Mouse (Mus musculus) neural tube, embryonic 12.5 days (tissue): ENCODE data around the gene Tmem171. TPM values are rescaled to one million over a fixed set of nuclear protein-coding genes. Genes with fewer than 3 reads are reported as not detected.

Experiments
- ATAC-seq: fragments of 200-750 bp; cut with Nextera tagmentation; 2 replicates; pipeline ENCODE4 v1.8.0; 2017; ENCODE audit warnings: low read depth, mild to moderate bottlenecking, moderate TSS enrichment, moderate library complexity; ENCODE audit not compliant: low FRiP score
- H3K27ac ChIP-seq: fragments of 300-500 bp; sonication (generic); 2 replicates; pipeline ENCODE4 v1.5.1; 2016
- H3K27me3 ChIP-seq: fragments of 300-500 bp; sonication (generic); replicated peaks from 2 replicates; pipeline ENCODE4 v1.6.1; 2016; ENCODE audit warnings: mild to moderate bottlenecking
- H3K36me3 ChIP-seq: fragments of 300-500 bp; sonication (generic); 2 replicates; pipeline ENCODE4 v1.6.1; 2016; ENCODE audit warnings: mild to moderate bottlenecking
- H3K4me1 ChIP-seq: fragments of 300-500 bp; sonication (generic); 2 replicates; pipeline ENCODE4 v1.6.1; 2016
- H3K4me2 ChIP-seq: fragments of 300-500 bp; sonication (generic); replicated peaks from 2 replicates; pipeline ENCODE4 v1.6.1; 2016; ENCODE audit warnings: mild to moderate bottlenecking
- H3K4me3 ChIP-seq: fragments of 300-500 bp; sonication (generic); 2 replicates; pipeline ENCODE4 v1.5.1; 2016
- H3K9ac ChIP-seq: fragments of 300-500 bp; sonication (generic); 2 replicates; pipeline ENCODE4 v1.6.1; 2016; ENCODE audit warnings: mild to moderate bottlenecking
- H3K9me3 ChIP-seq: fragments of 300-500 bp; sonication (generic); 2 replicates; pipeline ENCODE4 v1.6.1; 2016; ENCODE audit warnings: mild to moderate bottlenecking
- WGBS: fragments of 180-500 bp; shearing (Covaris S2); methylation state at CpG from one replicate; pipeline ENCODE4 v1.1.7; 2016; 5-methylcytosine and 5-hydroxymethylcytosine counted together
- polyA plus RNA-seq: library from polyadenylated mRNA; unstranded; fragments of >200 nt; fragmentation: Nextera tagmentation; extraction: Ambion mirVana; gene quantifications from 2 replicates; pipeline ENCODE4 v1.2.1, GENCODE M21; 2016

Tmem171 gene
- polyA plus RNA-seq, 1 experiment from 2014 or later = not detected

DNA sequence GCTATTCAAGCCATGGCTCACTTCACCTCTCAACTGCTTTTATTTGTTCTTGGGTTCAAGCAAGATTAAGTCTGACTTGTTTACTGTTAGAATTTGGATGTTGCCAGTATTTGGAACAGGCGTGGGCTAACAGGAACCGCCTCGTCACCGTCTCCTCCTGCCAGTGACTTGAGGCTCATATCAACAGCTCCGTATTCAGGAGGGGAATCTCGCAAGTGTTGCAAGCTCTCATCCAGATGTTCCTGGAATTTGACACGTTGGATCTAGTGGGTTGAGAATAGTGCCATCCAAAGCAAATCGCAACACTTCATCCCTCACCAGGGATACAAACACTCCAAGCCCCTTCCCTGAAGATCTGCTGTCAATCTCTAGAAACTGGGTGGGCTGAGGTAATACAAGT, 15.6 kb upstream of the Tmem171 start:
- WGBS = 74% methylated on average over 8 of the region's 8 CpGs
- Histone ChIP-seq H3K27ac (no peak overlapping the region), H3K9me3 (no peaks in the 10 kb centered on the region), H3K4me3 (no peak overlapping the region), H3K27me3 (no peaks in the 10 kb centered on the region), H3K36me3 (0 out of 2 replicates have a peak, but pooled peaks cover 5% of the 10 kb centered on the region), H3K9ac (no peak overlapping the region), H3K4me2 (no peak overlapping the region), H3K4me1 (no peaks in the 10 kb centered on the region)
- no peak for ATAC-seq

DNA sequence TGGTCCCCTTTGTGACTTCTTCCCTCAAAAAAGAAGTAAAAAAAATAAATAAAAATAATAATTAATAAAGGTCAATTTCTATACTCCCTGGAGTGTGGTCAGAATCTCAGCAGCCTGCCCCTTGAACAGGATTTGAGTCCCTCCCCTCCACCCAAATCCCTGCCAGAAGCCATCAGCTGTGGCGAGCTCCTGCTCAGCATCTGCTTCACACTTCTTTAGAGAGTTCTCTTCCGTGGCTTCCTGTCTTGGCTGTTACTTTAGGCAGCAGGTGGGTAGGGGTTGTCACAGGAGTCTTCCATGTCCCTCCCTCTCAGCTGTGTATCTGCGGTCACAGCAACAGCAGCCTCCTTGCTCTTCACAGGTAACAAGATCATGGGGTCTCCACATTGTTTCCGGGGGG, 10.9 kb upstream of the Tmem171 start:
- ATAC-seq = no peak
- no peaks in the 10 kb centered on the region for H3K9me3 ChIP-seq
- 84% methylated on average over 4 of the region's 4 CpGs for WGBS
- H3K36me3 ChIP-seq = no peaks in the 10 kb centered on the region
- no peaks in the 10 kb centered on the region for H3K4me1 ChIP-seq
- H3K9ac ChIP-seq = no peak overlapping the region
- no peaks in the 10 kb centered on the region for H3K27me3 ChIP-seq
- H3K4me2 ChIP-seq = no peak overlapping the region
- H3K4me3 ChIP-seq = no peak overlapping the region
- H3K27ac ChIP-seq = no peak overlapping the region

DNA sequence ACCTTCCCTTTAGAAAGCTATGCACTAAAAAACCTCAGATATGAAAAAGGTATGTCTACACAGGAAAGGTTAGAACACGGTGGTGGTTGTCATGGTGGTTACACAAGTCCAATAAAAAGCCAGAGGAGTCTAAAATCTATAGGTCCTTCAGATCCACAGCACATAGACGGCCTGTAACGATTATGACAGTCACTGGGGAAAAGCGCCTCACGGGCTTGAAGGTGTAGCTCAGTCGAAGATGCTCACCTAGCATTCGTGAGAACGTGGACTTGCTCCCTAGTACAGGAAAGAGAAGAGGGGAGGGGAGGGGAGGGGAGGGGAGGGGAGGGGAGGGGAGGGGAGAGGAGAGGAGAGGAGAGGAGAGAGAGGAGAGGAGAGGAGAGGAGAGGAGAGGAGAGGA, 9.2 kb upstream of the Tmem171 start:
- H3K9ac ChIP-seq = no peak overlapping the region
- H3K4me1 ChIP-seq = no peaks in the 10 kb centered on the region
- no peak overlapping the region for H3K4me2 ChIP-seq
- H3K4me3 ChIP-seq = no peak overlapping the region
- no peaks in the 10 kb centered on the region for H3K36me3 ChIP-seq
- H3K27ac ChIP-seq = no peak overlapping the region
- no peak for ATAC-seq
- H3K27me3 ChIP-seq = no peaks in the 10 kb centered on the region
- H3K9me3 ChIP-seq = no peaks in the 10 kb centered on the region
- 78% methylated on average over 8 of the region's 8 CpGs for WGBS

DNA sequence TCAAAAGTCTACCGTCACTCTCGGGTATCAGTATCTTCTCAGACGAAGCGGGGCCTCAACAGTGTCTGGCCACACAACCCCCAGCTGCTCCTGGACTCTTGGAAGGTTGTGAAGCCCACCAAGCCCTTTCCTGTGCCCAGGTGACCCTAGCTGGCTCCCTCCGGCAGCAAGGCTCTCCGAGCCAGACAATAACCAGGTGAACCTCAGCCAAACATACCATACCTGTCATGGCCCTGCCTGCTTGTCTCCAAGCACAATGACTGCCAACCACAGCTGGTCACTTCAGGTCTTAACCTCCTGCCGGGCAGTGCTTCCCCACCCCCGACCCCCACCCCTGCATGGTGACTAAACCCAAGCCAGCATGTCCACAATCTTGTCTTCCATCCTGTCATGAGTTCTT, 7.7 kb upstream of the Tmem171 start:
- no peaks in the 10 kb centered on the region for H3K36me3 ChIP-seq
- no peak for ATAC-seq
- H3K4me1 ChIP-seq = no peaks in the 10 kb centered on the region
- no peaks in the 10 kb centered on the region for H3K27me3 ChIP-seq
- 92% methylated on average over 8 of the region's 8 CpGs for WGBS
- H3K4me2 ChIP-seq = no peak overlapping the region
- no peaks in the 10 kb centered on the region for H3K9me3 ChIP-seq
- H3K27ac ChIP-seq = no peak overlapping the region
- no peak overlapping the region for H3K9ac ChIP-seq
- H3K4me3 ChIP-seq = no peak overlapping the region

DNA sequence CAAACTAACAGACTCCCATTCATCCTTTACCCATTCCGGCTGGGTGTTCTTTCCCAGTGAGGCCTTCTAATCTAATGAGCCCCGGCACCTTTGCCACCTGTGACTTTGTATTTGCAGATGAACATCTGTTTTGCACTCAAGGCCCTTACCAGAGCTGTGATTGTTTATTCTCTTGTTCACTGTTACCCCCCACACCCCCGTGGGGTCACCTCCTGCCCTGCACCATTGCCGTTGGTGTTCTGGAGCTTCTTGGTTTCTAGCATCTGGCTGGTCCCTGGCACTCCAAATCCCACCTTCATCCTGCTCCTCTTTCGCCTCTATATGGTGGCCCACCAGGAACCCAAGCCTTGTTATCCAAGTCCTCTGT, 6.7 kb upstream of the Tmem171 start:
- no peak overlapping the region for H3K4me2 ChIP-seq
- no peak for ATAC-seq
- no peaks in the 10 kb centered on the region for H3K36me3 ChIP-seq
- H3K4me1 ChIP-seq = no peaks in the 10 kb centered on the region
- 87% methylated on average over 5 of the region's 5 CpGs for WGBS
- no peak overlapping the region for H3K9ac ChIP-seq
- no peaks in the 10 kb centered on the region for H3K9me3 ChIP-seq
- H3K4me3 ChIP-seq = no peak overlapping the region
- no peak overlapping the region for H3K27ac ChIP-seq
- no peaks in the 10 kb centered on the region for H3K27me3 ChIP-seq

DNA sequence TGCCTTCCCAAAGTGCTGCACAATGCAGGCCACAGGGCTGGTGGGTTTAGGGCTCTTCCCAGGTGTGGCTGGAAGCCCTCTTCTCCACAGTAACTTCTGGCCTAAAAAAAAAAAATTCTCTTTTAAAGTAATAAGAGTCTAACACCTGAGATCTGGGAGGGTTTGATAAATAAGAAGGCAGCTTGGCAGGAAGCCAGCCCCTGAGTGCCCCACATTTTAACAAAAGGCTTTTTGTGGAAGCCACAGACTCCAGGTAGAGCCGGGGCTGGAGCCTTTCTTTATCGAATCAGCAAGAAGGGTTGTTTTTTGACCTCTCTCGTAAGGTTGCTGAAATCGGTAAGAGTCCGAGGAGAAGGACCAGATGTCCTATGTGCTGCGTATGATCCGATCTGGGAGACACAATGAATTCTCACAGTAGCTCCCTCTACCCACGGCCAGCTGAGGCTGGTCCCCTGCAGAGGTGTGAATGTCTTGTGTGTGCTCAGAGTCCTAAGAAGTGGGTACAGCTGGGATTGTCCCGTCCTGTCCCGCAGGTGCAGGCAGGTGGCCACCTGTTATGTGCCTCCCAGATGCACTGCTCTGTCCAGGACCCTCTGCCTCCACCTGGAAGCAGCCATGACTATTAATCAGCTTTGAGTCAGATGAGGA, 6.2 kb upstream of the Tmem171 start:
- Histone ChIP-seq H3K27me3 (peaks cover 2% of the 10 kb centered on the region; the same call in 1 of the 2 replicates), H3K9ac (no peak overlapping the region), H3K9me3 (no peaks in the 10 kb centered on the region), H3K4me1 (no peaks in the 10 kb centered on the region), H3K36me3 (no peaks in the 10 kb centered on the region), H3K4me2 (no peak overlapping the region), H3K27ac (no peak overlapping the region), H3K4me3 (no peak overlapping the region)
- no peak for ATAC-seq
- 74% methylated on average over 10 of the region's 10 CpGs for WGBS

DNA sequence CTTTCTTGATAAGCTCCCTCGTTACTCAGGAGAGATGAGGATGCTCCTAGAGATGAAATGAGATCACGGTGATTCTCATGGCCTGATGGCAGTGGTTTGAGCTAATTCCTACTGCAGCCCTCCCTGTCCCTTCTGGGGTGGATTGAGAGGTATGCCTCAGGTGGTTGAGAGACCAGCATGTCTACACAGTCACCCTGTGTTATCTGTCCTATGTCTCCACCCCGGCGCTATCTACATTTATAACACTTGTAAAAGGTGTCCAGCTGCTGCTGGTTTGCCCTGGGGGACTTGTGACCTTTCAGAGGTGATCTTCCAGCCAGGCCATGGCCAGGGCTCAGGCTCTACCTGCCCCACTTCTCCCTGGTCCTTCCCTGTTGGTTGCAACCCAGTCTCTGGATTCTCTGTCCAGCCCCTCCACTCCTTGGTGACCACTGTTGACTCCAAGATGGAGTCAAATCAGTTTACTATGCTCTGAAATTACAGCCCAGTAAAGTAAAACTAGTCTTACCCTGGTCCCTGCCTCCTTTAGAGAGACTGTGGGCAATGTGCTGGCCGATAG, 5.4 kb upstream of the Tmem171 start:
- ATAC-seq = no peak
- Histone ChIP-seq H3K9ac (no peak overlapping the region), H3K27me3 (peaks cover 10% of the 10 kb centered on the region), H3K36me3 (no peaks in the 10 kb centered on the region), H3K4me1 (peaks cover 2% of the 10 kb centered on the region; the same call in 1 of the 2 replicates), H3K27ac (no peak overlapping the region), H3K4me2 (no peak overlapping the region), H3K9me3 (no peaks in the 10 kb centered on the region), H3K4me3 (no peak overlapping the region)
- WGBS = 80% methylated on average over 5 of the region's 5 CpGs

DNA sequence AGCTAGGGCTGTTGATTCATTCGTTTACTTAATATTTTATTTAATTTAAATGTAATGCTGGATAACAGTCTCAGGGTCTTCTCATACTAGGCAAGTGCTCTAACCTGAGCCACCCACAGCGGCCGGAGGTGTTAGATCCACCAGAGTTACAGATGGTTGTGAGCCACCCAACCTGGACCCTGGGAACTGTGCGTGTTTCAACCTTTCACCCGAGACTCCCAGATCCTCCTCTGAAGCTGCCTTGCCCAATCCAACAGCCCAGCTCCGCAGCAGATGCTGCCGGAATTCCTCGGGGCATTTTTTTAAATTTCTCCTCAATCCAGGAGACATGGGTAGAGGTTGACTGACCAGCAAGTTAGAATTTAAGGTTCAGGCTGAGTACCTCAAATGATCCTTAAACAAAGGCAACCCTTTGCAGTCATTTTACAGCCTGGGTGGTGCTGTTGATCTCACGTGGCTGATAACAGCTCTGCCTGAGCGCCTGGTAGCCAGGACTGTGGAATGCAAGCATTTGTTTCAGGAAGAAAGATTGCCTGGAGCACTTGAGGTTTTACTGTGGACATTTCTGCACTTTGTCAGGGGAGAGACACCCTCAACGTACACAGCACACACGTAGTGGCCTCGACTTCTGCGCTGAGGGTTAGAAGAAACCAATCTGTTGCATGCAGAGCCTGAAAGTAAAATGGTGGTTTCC, 4.6 kb upstream of the Tmem171 start:
- H3K27ac ChIP-seq = no peak overlapping the region
- no peaks in the 10 kb centered on the region for H3K9me3 ChIP-seq
- no peak overlapping the region for H3K4me3 ChIP-seq
- H3K9ac ChIP-seq = no peak overlapping the region
- no peak for ATAC-seq
- peaks cover 7% of the 10 kb centered on the region; the same call in 1 of the 2 replicates for H3K4me1 ChIP-seq
- WGBS = 59% methylated on average over 14 of the region's 14 CpGs
- H3K27me3 ChIP-seq = peaks cover 18% of the 10 kb centered on the region
- no peaks in the 10 kb centered on the region for H3K36me3 ChIP-seq
- H3K4me2 ChIP-seq = no peak overlapping the region

DNA sequence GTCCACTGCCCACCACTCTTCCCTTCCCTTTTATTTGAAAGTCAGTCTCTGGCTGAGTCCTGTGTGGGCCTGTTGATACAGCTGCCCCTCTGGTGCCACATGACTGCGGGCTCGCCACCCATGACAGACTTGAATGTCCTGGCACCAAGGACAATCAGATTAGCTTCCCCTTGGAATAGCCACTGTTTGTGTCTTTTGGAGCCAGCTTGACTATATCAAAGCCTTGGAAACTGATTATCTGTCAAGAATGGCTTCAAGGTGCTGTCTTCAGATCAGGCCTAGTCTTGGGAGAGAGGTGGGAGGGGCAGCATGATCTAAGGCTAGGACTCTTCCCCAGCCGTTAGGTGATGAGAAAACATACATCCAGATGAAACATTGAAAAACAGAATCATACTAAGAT, 2.1 kb upstream of the Tmem171 start:
- no peaks in the 10 kb centered on the region for H3K36me3 ChIP-seq
- no peak overlapping the region for H3K4me3 ChIP-seq
- H3K9ac ChIP-seq = no peak overlapping the region
- H3K27ac ChIP-seq = no peak overlapping the region
- peaks cover 7% of the 10 kb centered on the region; the same call in 1 of the 2 replicates for H3K4me1 ChIP-seq
- no peak for ATAC-seq
- 91% methylated on average over 3 of the region's 3 CpGs for WGBS
- H3K9me3 ChIP-seq = no peaks in the 10 kb centered on the region
- no peak overlapping the region for H3K4me2 ChIP-seq
- peaks cover 23% of the 10 kb centered on the region for H3K27me3 ChIP-seq

DNA sequence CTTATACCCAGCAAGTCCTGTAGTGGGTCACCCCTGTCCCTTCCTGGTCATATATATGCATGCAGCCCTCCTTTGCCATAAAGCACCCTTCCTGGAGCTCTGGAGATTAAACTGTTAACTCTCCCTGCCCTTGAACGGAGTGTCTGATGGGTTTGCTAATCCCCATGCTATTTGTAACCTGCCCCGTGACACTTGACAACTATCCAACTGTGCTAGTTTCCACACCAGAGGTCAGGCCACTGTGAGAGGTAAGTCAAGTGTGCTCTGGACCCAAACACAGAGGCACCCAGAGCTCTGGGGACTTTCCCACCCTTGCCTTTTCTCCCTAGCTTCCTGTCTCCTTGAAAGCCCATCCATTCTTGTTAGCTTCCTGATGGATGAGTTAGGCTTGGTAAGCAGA, 912 bp upstream of the Tmem171 start:
- H3K4me3 ChIP-seq = no peak overlapping the region
- no peak overlapping the region for H3K27ac ChIP-seq
- H3K36me3 ChIP-seq = no peaks in the 10 kb centered on the region
- no peak for ATAC-seq
- no peaks in the 10 kb centered on the region for H3K9me3 ChIP-seq
- WGBS = 47% methylated on average over 2 of the region's 2 CpGs
- no peak overlapping the region for H3K4me2 ChIP-seq
- H3K9ac ChIP-seq = no peak overlapping the region
- peaks cover 23% of the 10 kb centered on the region for H3K27me3 ChIP-seq
- peaks cover 7% of the 10 kb centered on the region; the same call in 1 of the 2 replicates for H3K4me1 ChIP-seq

DNA sequence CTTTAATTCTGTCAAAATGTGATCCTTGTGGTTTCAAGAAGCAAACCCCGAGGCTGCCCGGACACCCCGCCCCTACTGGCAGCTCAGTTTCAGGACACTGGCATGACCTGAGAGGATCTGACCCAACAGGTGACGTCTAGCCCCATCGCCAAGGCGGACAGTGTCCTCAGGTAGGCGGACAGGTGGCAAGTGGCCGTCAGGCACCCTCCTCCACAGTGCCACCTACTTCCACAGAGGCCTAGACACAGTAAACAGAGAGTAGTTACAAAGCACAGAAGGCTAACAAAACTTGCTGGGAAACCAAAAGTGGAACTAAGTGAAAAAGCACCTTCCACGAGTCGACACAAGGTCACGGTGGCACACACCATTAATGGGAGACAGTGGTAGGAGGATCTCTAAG, 1.3 kb downstream of the Tmem171 start:
- Histone ChIP-seq H3K4me2 (no peak overlapping the region), H3K9ac (no peak overlapping the region), H3K27me3 (peaks cover 23% of the 10 kb centered on the region), H3K36me3 (no peaks in the 10 kb centered on the region), H3K4me1 (peaks cover 7% of the 10 kb centered on the region; the same call in 1 of the 2 replicates), H3K9me3 (no peaks in the 10 kb centered on the region), H3K4me3 (no peak overlapping the region), H3K27ac (no peak overlapping the region)
- 93% methylated on average over 11 of the region's 11 CpGs for WGBS
- ATAC-seq = no peak

DNA sequence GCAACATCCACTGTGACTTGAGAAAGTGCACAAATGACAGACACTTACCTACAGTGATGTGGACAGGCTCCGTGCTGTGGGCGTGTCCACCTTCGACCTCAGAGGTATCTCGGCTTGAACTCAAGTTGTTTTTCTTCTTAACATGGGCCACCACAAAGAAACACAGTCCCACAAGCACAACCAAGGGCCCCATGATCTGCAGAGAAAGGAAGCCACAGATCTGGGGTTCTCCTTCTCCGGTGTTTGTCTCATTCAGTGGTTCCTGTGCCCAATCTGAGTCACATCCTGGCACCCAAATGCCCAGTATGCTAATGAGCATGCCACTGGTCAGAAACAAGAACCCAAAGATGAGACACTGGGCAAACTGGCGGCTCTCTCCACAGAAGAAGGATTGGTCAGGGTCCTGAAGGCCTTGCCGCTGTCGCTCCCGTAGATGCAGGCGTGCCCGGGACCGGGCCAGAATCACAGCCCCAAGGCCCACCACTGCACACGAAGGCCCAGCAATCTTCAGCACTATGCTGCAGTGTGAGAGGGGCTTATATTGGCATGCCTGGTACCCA, 2.6 kb downstream of the Tmem171 start:
- ATAC-seq = no peak
- no peak overlapping the region for H3K4me2 ChIP-seq
- no peak overlapping the region for H3K4me3 ChIP-seq
- H3K27me3 ChIP-seq = peaks cover 23% of the 10 kb centered on the region
- no peaks in the 10 kb centered on the region for H3K36me3 ChIP-seq
- H3K4me1 ChIP-seq = peaks cover 12% of the 10 kb centered on the region; the same call in 1 of the 2 replicates
- H3K9ac ChIP-seq = no peak overlapping the region
- no peak overlapping the region for H3K27ac ChIP-seq
- H3K9me3 ChIP-seq = no peaks in the 10 kb centered on the region
- 93% methylated on average over 13 of the region's 13 CpGs for WGBS
